Mouse (Mus musculus): ENCODE results near the gene Sclt1. TPM values are rescaled to one million over a fixed set of nuclear protein-coding genes. Genes with fewer than 3 reads are reported as not detected.

The Sclt1 gene
- polyA plus RNA-seq, 1 experiment from 2014 or later = 7.1 TPM

- Histone ChIP-seq H3K36me3 (ENCODE audit: control insufficient read depth, insufficient read depth) (peaks cover 8% of the 10 kb centered on the region; the same call in 1 of the 2 replicates), H3K4me3 (ENCODE audit: low read depth, low read length) (no peak overlapping the region), H3K4me2 (replicated peaks; ENCODE audit: low read depth) (no peak overlapping the region), H3K9ac (ENCODE audit: low read depth, low read length) (no peak overlapping the region), H3K9me3 (ENCODE audit: control insufficient read depth) (no peaks in the 10 kb centered on the region), H3K27ac (ENCODE audit: low read depth, low read length) (peak overlapping the region; percentile 82), H3K27me3 (replicated peaks; ENCODE audit: control insufficient read depth, insufficient read depth, low read length) (no peaks in the 10 kb centered on the region), H3K4me1 (replicated peaks; ENCODE audit: control insufficient read depth, insufficient read depth, low read length) (peaks cover 33% of the 10 kb centered on the region)
- 56% methylated on average over 6 of the region's 6 CpGs for WGBS
- no peak for TF ChIP-seq CTCF (IDR thresholded peaks at IDR 0.05; ENCODE audit: low read depth)
- no peak for ATAC-seq
Measured at GRCm38 (mm10) chr3:41586330-41586729, 156.0 kb downstream of the Sclt1 start.

DNA sequence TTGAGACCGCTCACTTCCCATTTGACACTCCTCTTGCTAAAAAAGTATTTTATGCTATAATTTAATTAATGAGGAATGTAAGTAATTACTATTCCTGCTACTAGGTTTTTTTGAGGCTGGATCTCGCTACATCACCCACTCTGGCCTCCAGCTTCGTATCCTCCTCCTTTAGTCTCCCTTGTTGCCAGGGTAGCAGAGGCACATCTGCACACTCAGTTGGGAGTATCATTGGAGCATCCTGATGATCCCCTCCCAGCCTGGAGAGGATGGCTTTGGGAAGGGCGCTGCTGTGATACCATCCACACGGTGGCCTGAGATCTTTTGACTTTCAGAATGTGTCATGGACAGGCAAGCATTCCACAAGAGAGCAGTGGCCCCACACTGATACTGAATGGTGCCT lies 156.8 kb downstream of the Sclt1 start:
- no peaks in the 10 kb centered on the region for H3K27me3 ChIP-seq (replicated peaks; ENCODE audit: control insufficient read depth, insufficient read depth, low read length)

GRCm38 (mm10) chr3:41583621-41584020 lies 158.7 kb downstream of the Sclt1 start:
- H3K4me3 ChIP-seq (ENCODE audit: low read depth, low read length) = no peak overlapping the region
- no peak overlapping the region for H3K9ac ChIP-seq (ENCODE audit: low read depth, low read length)
- 61% methylated on average over 4 of the region's 4 CpGs for WGBS
- no peak overlapping the region for H3K4me2 ChIP-seq (replicated peaks; ENCODE audit: low read depth)
- H3K27me3 ChIP-seq (replicated peaks; ENCODE audit: control insufficient read depth, insufficient read depth, low read length) = no peaks in the 10 kb centered on the region
- ATAC-seq = no peak
- no peak for TF ChIP-seq CTCF (IDR thresholded peaks at IDR 0.05; ENCODE audit: low read depth)
- peaks cover 39% of the 10 kb centered on the region for H3K4me1 ChIP-seq (replicated peaks; ENCODE audit: control insufficient read depth, insufficient read depth, low read length)
- H3K9me3 ChIP-seq (ENCODE audit: control insufficient read depth) = no peaks in the 10 kb centered on the region
- H3K36me3 ChIP-seq (ENCODE audit: control insufficient read depth, insufficient read depth) = no peaks in the 10 kb centered on the region
- no peak overlapping the region for H3K27ac ChIP-seq (ENCODE audit: low read depth, low read length)

More for the DNA sequence above, 156.8 kb downstream of the Sclt1 start:
- Histone ChIP-seq H3K36me3 (ENCODE audit: control insufficient read depth, insufficient read depth) (peaks cover 8% of the 10 kb centered on the region; the same call in 1 of the 2 replicates), H3K4me2 (replicated peaks; ENCODE audit: low read depth) (no peak overlapping the region), H3K9ac (ENCODE audit: low read depth, low read length) (no peak overlapping the region), H3K4me1 (replicated peaks; ENCODE audit: control insufficient read depth, insufficient read depth, low read length) (peaks cover 34% of the 10 kb centered on the region), H3K27ac (ENCODE audit: low read depth, low read length) (no peak overlapping the region), H3K4me3 (ENCODE audit: low read depth, low read length) (no peak overlapping the region), H3K9me3 (ENCODE audit: control insufficient read depth) (no peaks in the 10 kb centered on the region)
- TF ChIP-seq CTCF (IDR thresholded peaks at IDR 0.05; ENCODE audit: low read depth) = no peak
- ATAC-seq = no peak
- 83% methylated on average over 5 of the region's 5 CpGs for WGBS

DNA sequence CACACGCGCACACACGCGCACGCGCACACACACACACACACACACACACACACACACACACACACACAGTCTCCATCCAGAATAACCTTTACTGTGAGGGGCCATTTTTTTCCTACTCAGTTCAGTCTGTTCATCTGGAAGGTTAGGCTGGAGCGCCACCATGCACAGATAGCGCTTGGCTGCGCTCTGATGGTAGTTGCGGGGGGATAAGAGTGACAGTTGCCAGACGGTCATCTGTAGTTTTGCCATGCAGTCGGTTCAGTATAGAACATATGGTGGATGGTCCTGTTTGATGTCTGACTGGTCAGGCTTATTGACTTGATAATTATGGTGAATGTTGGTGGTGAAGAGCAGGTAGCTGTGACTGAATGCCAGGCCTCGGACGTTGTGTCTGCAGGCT lies 159.2 kb downstream of the Sclt1 start:
- H3K4me1 ChIP-seq (replicated peaks; ENCODE audit: control insufficient read depth, insufficient read depth, low read length) = peaks cover 38% of the 10 kb centered on the region
- TF ChIP-seq CTCF (IDR thresholded peaks at IDR 0.05; ENCODE audit: low read depth) = no peak
- 92% methylated on average over 14 of the region's 14 CpGs for WGBS
- no peak overlapping the region for H3K4me3 ChIP-seq (ENCODE audit: low read depth, low read length)
- no peak for ATAC-seq
- H3K9ac ChIP-seq (ENCODE audit: low read depth, low read length) = no peak overlapping the region
- peak overlapping the region; percentile 91 for H3K27ac ChIP-seq (ENCODE audit: low read depth, low read length)
- H3K9me3 ChIP-seq (ENCODE audit: control insufficient read depth) = no peaks in the 10 kb centered on the region
- no peaks in the 10 kb centered on the region for H3K27me3 ChIP-seq (replicated peaks; ENCODE audit: control insufficient read depth, insufficient read depth, low read length)
- H3K4me2 ChIP-seq (replicated peaks; ENCODE audit: low read depth) = no peak overlapping the region
- no peaks in the 10 kb centered on the region for H3K36me3 ChIP-seq (ENCODE audit: control insufficient read depth, insufficient read depth)

- H3K27me3 ChIP-seq (replicated peaks; ENCODE audit: control insufficient read depth, insufficient read depth, low read length) = no peaks in the 10 kb centered on the region
- 49% methylated on average over 7 of the region's 7 CpGs for WGBS
- no peaks in the 10 kb centered on the region for H3K36me3 ChIP-seq (ENCODE audit: control insufficient read depth, insufficient read depth)
- peaks cover 30% of the 10 kb centered on the region; the same call in 1 of the 2 replicates for H3K4me1 ChIP-seq (replicated peaks; ENCODE audit: control insufficient read depth, insufficient read depth, low read length)
- H3K27ac ChIP-seq (ENCODE audit: low read depth, low read length) = peak overlapping the region; percentile 91
- no peak overlapping the region for H3K4me2 ChIP-seq (replicated peaks; ENCODE audit: low read depth)
- no peak overlapping the region for H3K4me3 ChIP-seq (ENCODE audit: low read depth, low read length)
- no peak overlapping the region for H3K9ac ChIP-seq (ENCODE audit: low read depth, low read length)
- no peak for ATAC-seq
- no peak for TF ChIP-seq CTCF (IDR thresholded peaks at IDR 0.05; ENCODE audit: low read depth)
- no peaks in the 10 kb centered on the region for H3K9me3 ChIP-seq (ENCODE audit: control insufficient read depth)
Measured at GRCm38 (mm10) chr3:41582256-41582655, 160.1 kb downstream of the Sclt1 start.

DNA sequence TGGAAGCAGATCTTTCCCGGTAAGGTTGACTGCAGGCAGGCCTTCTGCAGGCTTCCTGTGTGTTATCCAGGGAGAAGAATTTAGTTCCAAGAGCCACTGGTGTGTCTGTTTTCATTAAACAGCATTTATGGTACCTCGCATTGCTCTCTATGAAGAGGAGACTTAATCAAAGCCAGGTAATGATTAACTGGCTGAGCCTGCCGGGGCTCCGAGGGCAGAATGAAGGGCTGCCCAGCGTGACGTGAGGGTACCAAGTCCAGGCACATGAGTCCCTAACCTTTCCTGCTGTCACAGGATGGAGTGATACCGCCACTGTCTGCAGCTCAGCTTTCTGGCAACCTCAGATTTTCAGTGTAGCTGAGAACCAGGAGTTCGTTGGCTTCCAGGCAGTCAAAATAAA lies 160.9 kb downstream of the Sclt1 start:
- Histone ChIP-seq H3K4me2 (replicated peaks; ENCODE audit: low read depth) (peak overlapping the region; percentile 50), H3K9ac (ENCODE audit: low read depth, low read length) (no peak overlapping the region), H3K36me3 (ENCODE audit: control insufficient read depth, insufficient read depth) (no peaks in the 10 kb centered on the region), H3K9me3 (ENCODE audit: control insufficient read depth) (no peaks in the 10 kb centered on the region), H3K4me3 (ENCODE audit: low read depth, low read length) (no peak overlapping the region), H3K27ac (ENCODE audit: low read depth, low read length) (peak overlapping the region; percentile 91), H3K4me1 (replicated peaks; ENCODE audit: control insufficient read depth, insufficient read depth, low read length) (peaks cover 29% of the 10 kb centered on the region; the same call in 1 of the 2 replicates), H3K27me3 (replicated peaks; ENCODE audit: control insufficient read depth, insufficient read depth, low read length) (no peaks in the 10 kb centered on the region)
- 0 out of 2 replicates have a peak, but pooled peaks have one; percentile 24 for TF ChIP-seq CTCF (IDR thresholded peaks at IDR 0.05; ENCODE audit: low read depth)
- peak; percentile 88 for ATAC-seq
- WGBS = 36% methylated on average over 8 of the region's 8 CpGs

Measured in intestine, postnatal 0 days (tissue).